Mouse (Mus musculus) embryonic facial prominence, embryonic 10.5 days (tissue): ENCODE data around the gene Alpl. TPM values are rescaled to one million over a fixed set of nuclear protein-coding genes. Genes with fewer than 3 reads are reported as not detected.

Experiments used
- DNase-seq: peaks from one replicate; pipeline ENCODE4 v3.0.0-alpha.2; 2017; ENCODE audit warnings: low spot score
- H3K27ac ChIP-seq: fragments of 300-500 bp; sonication (generic); replicated peaks from 2 replicates; pipeline ENCODE4 v1.5.1; 2016; ENCODE audit warnings: mild to moderate bottlenecking
- H3K27me3 ChIP-seq: fragments of 300-500 bp; sonication (generic); replicated peaks from 2 replicates; pipeline ENCODE4 v1.6.1; 2016; ENCODE audit warnings: low read depth, mild to moderate bottlenecking; ENCODE audit not compliant: poor library complexity, severe bottlenecking
- H3K36me3 ChIP-seq: fragments of 300-500 bp; sonication (generic); replicated peaks from 2 replicates; pipeline ENCODE4 v1.6.1; 2016; ENCODE audit warnings: mild to moderate bottlenecking, moderate library complexity
- H3K4me1 ChIP-seq: fragments of 300-500 bp; sonication (generic); 2 replicates; pipeline ENCODE4 v1.6.1; 2016
- H3K4me3 ChIP-seq: fragments of 300-500 bp; sonication (generic); 2 replicates; pipeline ENCODE4 v1.5.1; 2016; ENCODE audit warnings: mild to moderate bottlenecking, moderate library complexity
- H3K9me3 ChIP-seq: fragments of 300-500 bp; sonication (generic); 2 replicates; pipeline ENCODE4 v1.6.1; 2016; ENCODE audit warnings: mild to moderate bottlenecking
- WGBS: fragments of 180-500 bp; shearing (Covaris S2); methylation state at CpG from one replicate; pipeline ENCODE4 v1.1.7; 2016; 5-methylcytosine and 5-hydroxymethylcytosine counted together
- polyA plus RNA-seq: library from polyadenylated mRNA; unstranded; fragments of >200 nt; fragmentation: Nextera tagmentation; extraction: Ambion mirVana; gene quantifications from 2 replicates; pipeline ENCODE4 v1.2.1, GENCODE M21; 2016

Alpl gene
- polyA plus RNA-seq, 1 experiment from 2014 or later: 12.9 TPM

GRCm38 (mm10) chr4:137820721-137821120 is 24.5 kb upstream of the Alpl start:
- WGBS: 65% methylated on average over 3 of the region's 3 CpGs
- no peaks in the 10 kb centered on the region for H3K36me3 ChIP-seq

GRCm38 (mm10) chr4:137819487-137819886 is 23.3 kb upstream of the Alpl start:
- 94% methylated on average over 2 of the region's 2 CpGs for WGBS
- no peak for DNase-seq
- no peaks in the 10 kb centered on the region for H3K36me3 ChIP-seq
- H3K27ac ChIP-seq: no peak overlapping the region
- H3K4me3 ChIP-seq: no peak overlapping the region
- no peaks in the 10 kb centered on the region for H3K9me3 ChIP-seq
- H3K4me1 ChIP-seq: 0 out of 2 replicates have a peak, but pooled peaks cover 2% of the 10 kb centered on the region
- H3K27me3 ChIP-seq: no peaks in the 10 kb centered on the region

More at GRCm38 (mm10) chr4:137820721-137821120, 24.5 kb upstream of the Alpl start:
- no peaks in the 10 kb centered on the region for H3K9me3 ChIP-seq
- H3K27ac ChIP-seq: no peak overlapping the region
- H3K4me1 ChIP-seq: 0 out of 2 replicates have a peak, but pooled peaks cover 2% of the 10 kb centered on the region
- DNase-seq: no peak
- H3K27me3 ChIP-seq: no peaks in the 10 kb centered on the region
- no peak overlapping the region for H3K4me3 ChIP-seq

- no peaks in the 10 kb centered on the region for H3K36me3 ChIP-seq
- DNase-seq: no peak
- H3K9me3 ChIP-seq: no peaks in the 10 kb centered on the region
- peaks cover 10% of the 10 kb centered on the region for H3K4me1 ChIP-seq
- H3K27me3 ChIP-seq: peaks cover 7% of the 10 kb centered on the region; the same call in 1 of the 2 replicates
- H3K27ac ChIP-seq: no peak overlapping the region
- 91% methylated on average over 3 of the region's 3 CpGs for WGBS
- no peak overlapping the region for H3K4me3 ChIP-seq
Observed at GRCm38 (mm10) chr4:137818341-137818740, 22.2 kb upstream of the Alpl start.

GRCm38 (mm10) chr4:137816216-137816615 is 20.0 kb upstream of the Alpl start:
- Histone ChIP-seq H3K36me3 (no peaks in the 10 kb centered on the region), H3K27ac (no peak overlapping the region), H3K27me3 (peaks cover 15% of the 10 kb centered on the region; the same call in 1 of the 2 replicates), H3K4me3 (no peak overlapping the region), H3K9me3 (no peaks in the 10 kb centered on the region), H3K4me1 (peaks cover 18% of the 10 kb centered on the region)
- 75% methylated on average over 7 of the region's 7 CpGs for WGBS
- DNase-seq: no peak

- H3K4me3 ChIP-seq: no peak overlapping the region
- no peaks in the 10 kb centered on the region for H3K9me3 ChIP-seq
- no peak overlapping the region for H3K27ac ChIP-seq
- H3K4me1 ChIP-seq: peaks cover 16% of the 10 kb centered on the region
- WGBS: 72% methylated on average over 3 of the region's 3 CpGs
- no peak for DNase-seq
- no peaks in the 10 kb centered on the region for H3K36me3 ChIP-seq
- peaks cover 15% of the 10 kb centered on the region; the same call in 1 of the 2 replicates for H3K27me3 ChIP-seq
Observed at GRCm38 (mm10) chr4:137815473-137815872, 19.3 kb upstream of the Alpl start.

GRCm38 (mm10) chr4:137814140-137814539 is 18.0 kb upstream of the Alpl start:
- H3K4me3 ChIP-seq: no peak overlapping the region
- peaks cover 16% of the 10 kb centered on the region for H3K4me1 ChIP-seq
- no peaks in the 10 kb centered on the region for H3K9me3 ChIP-seq
- H3K27ac ChIP-seq: no peak overlapping the region
- no peaks in the 10 kb centered on the region for H3K36me3 ChIP-seq
- WGBS: 82% methylated on average over 7 of the region's 7 CpGs
- no peak for DNase-seq
- peaks cover 15% of the 10 kb centered on the region for H3K27me3 ChIP-seq

GRCm38 (mm10) chr4:137812946-137813708 is 16.9 kb upstream of the Alpl start:
- 54% methylated on average over 13 of the region's 13 CpGs for WGBS
- no peak overlapping the region for H3K4me3 ChIP-seq
- no peak overlapping the region for H3K27ac ChIP-seq
- no peaks in the 10 kb centered on the region for H3K36me3 ChIP-seq
- H3K9me3 ChIP-seq: no peaks in the 10 kb centered on the region
- peaks cover 16% of the 10 kb centered on the region for H3K4me1 ChIP-seq
- no peak for DNase-seq
- peaks cover 15% of the 10 kb centered on the region for H3K27me3 ChIP-seq

- Histone ChIP-seq H3K9me3 (0 out of 2 replicates have a peak, but pooled peaks cover 3% of the 10 kb centered on the region), H3K4me3 (no peak overlapping the region), H3K36me3 (no peaks in the 10 kb centered on the region), H3K27me3 (peaks cover 15% of the 10 kb centered on the region), H3K27ac (no peak overlapping the region), H3K4me1 (peaks cover 16% of the 10 kb centered on the region)
- 77% methylated on average over 4 of the region's 4 CpGs for WGBS
- DNase-seq: no peak
Observed at GRCm38 (mm10) chr4:137809999-137810398, 13.8 kb upstream of the Alpl start.

GRCm38 (mm10) chr4:137807301-137807851 is 11.2 kb upstream of the Alpl start:
- Histone ChIP-seq H3K36me3 (no peaks in the 10 kb centered on the region), H3K27me3 (peaks cover 8% of the 10 kb centered on the region; the same call in 1 of the 2 replicates), H3K4me1 (peaks cover 3% of the 10 kb centered on the region; the same call in 1 of the 2 replicates), H3K27ac (no peak overlapping the region), H3K4me3 (no peak overlapping the region), H3K9me3 (0 out of 2 replicates have a peak, but pooled peaks cover 3% of the 10 kb centered on the region)
- WGBS: 83% methylated on average over 7 of the region's 7 CpGs
- DNase-seq: no peak

GRCm38 (mm10) chr4:137801196-137801595 is 5.0 kb upstream of the Alpl start:
- H3K36me3 ChIP-seq: no peaks in the 10 kb centered on the region
- 18% methylated on average over 12 of the region's 12 CpGs for WGBS
- H3K4me3 ChIP-seq: no peak overlapping the region
- peaks cover 37% of the 10 kb centered on the region for H3K27me3 ChIP-seq
- 0 out of 2 replicates have a peak, but pooled peaks cover 3% of the 10 kb centered on the region for H3K9me3 ChIP-seq
- H3K4me1 ChIP-seq: peaks cover 25% of the 10 kb centered on the region
- no peak overlapping the region for H3K27ac ChIP-seq
- DNase-seq: no peak

- peak overlapping the region; percentile 69 for H3K27ac ChIP-seq
- peaks cover 34% of the 10 kb centered on the region for H3K4me1 ChIP-seq
- H3K36me3 ChIP-seq: no peaks in the 10 kb centered on the region
- 0 out of 2 replicates have a peak, but pooled peaks cover 2% of the 10 kb centered on the region for H3K9me3 ChIP-seq
- H3K27me3 ChIP-seq: peaks cover 46% of the 10 kb centered on the region
- WGBS: 15% methylated on average over 11 of the region's 11 CpGs
- H3K4me3 ChIP-seq: no peak overlapping the region
- peak; percentile 32 for DNase-seq
Observed at GRCm38 (mm10) chr4:137800324-137800723, 4.1 kb upstream of the Alpl start.

- no peaks in the 10 kb centered on the region for H3K9me3 ChIP-seq
- H3K27ac ChIP-seq: no peak overlapping the region
- peaks cover 55% of the 10 kb centered on the region for H3K4me1 ChIP-seq
- no peak for DNase-seq
- H3K36me3 ChIP-seq: no peaks in the 10 kb centered on the region
- no peak overlapping the region for H3K4me3 ChIP-seq
- 64% methylated on average over 4 of the region's 4 CpGs for WGBS
- H3K27me3 ChIP-seq: peaks cover 65% of the 10 kb centered on the region
Observed at GRCm38 (mm10) chr4:137797038-137797437, 854 bp upstream of the Alpl start.
